Comparison of ENCODE assay signal across 8 mouse cellular contexts in genomic region chr11:69322693-69323471, GRCm38 (mm10). TPM values are rescaled to one million over a fixed set of nuclear protein-coding genes. Genes with fewer than 3 reads are reported as not detected.
DNase-seq lines count a peak whose midpoint lies in the region; ATAC-seq and TF ChIP-seq lines count a peak whose summit lies in the region.

No protein-coding gene starts in this region.

- TF ChIP-seq CTCF in cortical plate, adult 2 months (IDR thresholded peaks at IDR 0.05; ENCODE audit: extremely low read depth, insufficient read depth, low read length): no peak

- no peaks in the 10 kb centered on the region for H3K9me3 ChIP-seq in lung, embryonic 15.5 days
- no peaks in the 10 kb centered on the region for H3K9me3 ChIP-seq in hindbrain, embryonic 12.5 days (replicated peaks)
- H3K9me3 ChIP-seq in midbrain, embryonic 15.5 days: no peaks in the 10 kb centered on the region

- H3K4me1 ChIP-seq in lung, embryonic 15.5 days: peaks cover 43% of the 10 kb centered on the region
- H3K4me1 ChIP-seq in cortical plate, adult 2 months (ENCODE audit: control insufficient read depth, insufficient read depth, low read length): peaks cover 4% of the 10 kb centered on the region; the same call in 1 of the 2 replicates
- peaks cover 43% of the 10 kb centered on the region for H3K4me1 ChIP-seq in hindbrain, embryonic 12.5 days
- peaks cover 54% of the 10 kb centered on the region for H3K4me1 ChIP-seq in midbrain, embryonic 15.5 days

- peaks cover 15% of the 10 kb centered on the region for H3K27me3 ChIP-seq in lung, embryonic 15.5 days
- H3K27me3 ChIP-seq in hindbrain, embryonic 12.5 days: peaks cover 15% of the 10 kb centered on the region
- no peaks in the 10 kb centered on the region for H3K27me3 ChIP-seq in midbrain, embryonic 15.5 days (replicated peaks)

- ATAC-seq in lung, embryonic 15.5 days (ENCODE audit: borderline replicate concordance, extremely low read depth, low FRiP score, low TSS enrichment): no peak
- ATAC-seq in hindbrain, embryonic 12.5 days (ENCODE audit: low FRiP score): no peak
- ATAC-seq in midbrain, embryonic 15.5 days (replicated peaks): no peak

- TF ChIP-seq POLR2A in cortical plate, adult 2 months (IDR thresholded peaks at IDR 0.05; ENCODE audit: extremely low read depth, insufficient read depth, low read length): no peak

- H3K9ac ChIP-seq in lung, embryonic 15.5 days: peak overlapping the region; percentile 86
- H3K9ac ChIP-seq in hindbrain, embryonic 12.5 days: peak overlapping the region; percentile 85
- H3K9ac ChIP-seq in midbrain, embryonic 15.5 days: peak overlapping the region; percentile 56

- WGBS in lung, embryonic 15.5 days: 10% methylated on average over 18 of the region's 18 CpGs
- WGBS in hindbrain, embryonic 12.5 days: 20% methylated on average over 18 of the region's 18 CpGs
- 18% methylated on average over 18 of the region's 18 CpGs for whole genome bisulfite sequencing in midbrain, embryonic 15.5 days

- H3K4me3 ChIP-seq in lung, embryonic 15.5 days: peak overlapping the region; percentile 62
- peak overlapping the region; percentile 73 for H3K4me3 ChIP-seq in cortical plate, adult 2 months (ENCODE audit: insufficient read depth, low read length)
- peak overlapping the region; percentile 66 for H3K4me3 ChIP-seq in hindbrain, embryonic 12.5 days
- H3K4me3 ChIP-seq in midbrain, embryonic 15.5 days: peak overlapping the region; percentile 54

- intact Hi-C loops in gastrocnemius, postnatal 36 days (cut with DNase I): loop anchor here (5.0 kb wide), 1 partner anchor 44 kb away; the partner anchor contains the start of gene Chd3

- peaks cover 20% of the 10 kb centered on the region for H3K36me3 ChIP-seq in lung, embryonic 15.5 days
- H3K36me3 ChIP-seq in hindbrain, embryonic 12.5 days: peaks cover 24% of the 10 kb centered on the region
- H3K36me3 ChIP-seq in midbrain, embryonic 15.5 days (replicated peaks): peaks cover 13% of the 10 kb centered on the region; the same call in 1 of the 2 replicates

- H3K27ac ChIP-seq in lung, embryonic 15.5 days: peak overlapping the region; percentile 83
- peak overlapping the region; percentile 41; the same call in 1 of the 2 replicates for H3K27ac ChIP-seq in cortical plate, adult 2 months (ENCODE audit: insufficient read depth, low read length)
- H3K27ac ChIP-seq in hindbrain, embryonic 12.5 days: peak overlapping the region; percentile 91
- peak overlapping the region; percentile 85 for H3K27ac ChIP-seq in midbrain, embryonic 15.5 days

- no peak for DNase-seq in lung, postnatal 14 days
- no peak for DNase-seq in layer of hippocampus, postnatal 10 days (ENCODE audit: low spot score in 2 of 2)
- no peak for DNase-seq in gastrocnemius, postnatal 4 days (ENCODE audit: low spot score in 2 of 2)
- no peak for DNase-seq in gastrocnemius, postnatal 36 days

- H3K4me2 ChIP-seq in lung, embryonic 15.5 days: peak overlapping the region; percentile 87
- H3K4me2 ChIP-seq in hindbrain, embryonic 12.5 days (replicated peaks): peak overlapping the region; percentile 94
- peak overlapping the region; percentile 57 for H3K4me2 ChIP-seq in midbrain, embryonic 15.5 days

RNA-seq across cellular contexts. Expression of gene Cntrob, which starts 0.7 kb away (rescaled TPM):
- polyA plus RNA-seq in lung, embryonic 15.5 days (2015; fragmentation: Nextera tagmentation; extraction: Ambion mirVana): 24.3 and 24.6 TPM in 2 replicates
- 25.4 and 32.3 TPM in 2 replicates for polyA plus RNA-seq in cortical plate, adult 2 months (2012; rRNA removed)
- polyA plus RNA-seq in hindbrain, embryonic 12.5 days (2016; fragmentation: Nextera tagmentation; extraction: Ambion mirVana): 30.2 and 37.0 TPM in 2 replicates
- 22.1 and 22.2 TPM in 2 replicates for polyA plus RNA-seq in midbrain, embryonic 15.5 days (2015; fragmentation: Nextera tagmentation; extraction: Ambion mirVana)
- 10 to 100 TPM; 16.6 to 18.2 TPM for total RNA-seq in layer of hippocampus, postnatal 10 days (2021)
- 10 to 100 TPM; 12.0 to 12.9 TPM for total RNA-seq in gastrocnemius, postnatal 4 days (2021)
- total RNA-seq in gastrocnemius, postnatal 36 days (2021): 1 to 10 TPM; 1.4 TPM

RNA-seq across cellular contexts. Expression of gene Trappc1, which starts 0.9 kb away (rescaled TPM):
- 150 and 157 TPM in 2 replicates for polyA plus RNA-seq in lung, embryonic 15.5 days (2015; fragmentation: Nextera tagmentation; extraction: Ambion mirVana)
- polyA plus RNA-seq in cortical plate, adult 2 months (2012; rRNA removed): 73.9 and 77.0 TPM in 2 replicates
- polyA plus RNA-seq in hindbrain, embryonic 12.5 days (2016; fragmentation: Nextera tagmentation; extraction: Ambion mirVana): 165 and 191 TPM in 2 replicates
- polyA plus RNA-seq in midbrain, embryonic 15.5 days (2015; fragmentation: Nextera tagmentation; extraction: Ambion mirVana): 182 and 184 TPM in 2 replicates
- 10 to 100 TPM; 74.5 to 83.6 TPM for total RNA-seq in layer of hippocampus, postnatal 10 days (2021)
- total RNA-seq in gastrocnemius, postnatal 4 days (2021): 10 to 100 TPM; 62.2 to 63.1 TPM
- total RNA-seq in gastrocnemius, postnatal 36 days (2021): 10 to 100 TPM; 40.1 to 41.8 TPM

RNA-seq across cellular contexts. Expression of gene Kcnab3, which starts 3.2 kb away (rescaled TPM):
- 0.74 and 1.1 TPM in 2 replicates for polyA plus RNA-seq in lung, embryonic 15.5 days (2015; fragmentation: Nextera tagmentation; extraction: Ambion mirVana)
- polyA plus RNA-seq in cortical plate, adult 2 months (2012; rRNA removed): 96.5 and 106 TPM in 2 replicates
- polyA plus RNA-seq in hindbrain, embryonic 12.5 days (2016; fragmentation: Nextera tagmentation; extraction: Ambion mirVana): 5.0 and 5.4 TPM in 2 replicates
- polyA plus RNA-seq in midbrain, embryonic 15.5 days (2015; fragmentation: Nextera tagmentation; extraction: Ambion mirVana): 4.1 and 4.9 TPM in 2 replicates
- 10 to 100 TPM; 12.3 to 14.7 TPM for total RNA-seq in layer of hippocampus, postnatal 10 days (2021)
- total RNA-seq in gastrocnemius, postnatal 4 days (2021): under 1 TPM; 0.49 to 0.56 TPM
- total RNA-seq in gastrocnemius, postnatal 36 days (2021): under 1 TPM in 1 of 2 experiments, not detected in 1; 0.10 TPM

RNA-seq across cellular contexts. Expression of gene Rnf227, which starts 17.4 kb away (rescaled TPM):
- 12.0 and 14.8 TPM in 2 replicates for polyA plus RNA-seq in lung, embryonic 15.5 days (2015; fragmentation: Nextera tagmentation; extraction: Ambion mirVana)
- 142 and 144 TPM in 2 replicates for polyA plus RNA-seq in cortical plate, adult 2 months (2012; rRNA removed)
- 49.0 and 54.6 TPM in 2 replicates for polyA plus RNA-seq in hindbrain, embryonic 12.5 days (2016; fragmentation: Nextera tagmentation; extraction: Ambion mirVana)
- polyA plus RNA-seq in midbrain, embryonic 15.5 days (2015; fragmentation: Nextera tagmentation; extraction: Ambion mirVana): 278 and 308 TPM in 2 replicates
- 10 to 100 TPM; 72.6 to 76.6 TPM for total RNA-seq in layer of hippocampus, postnatal 10 days (2021)
- total RNA-seq in gastrocnemius, postnatal 4 days (2021): 1 to 10 TPM; 2.8 to 3.1 TPM
- under 1 TPM; 0.12 to 0.26 TPM for total RNA-seq in gastrocnemius, postnatal 36 days (2021)

RNA-seq across cellular contexts. Expression of gene Chd3, which starts 46.3 kb away (rescaled TPM):
- 56.7 and 59.4 TPM in 2 replicates for polyA plus RNA-seq in lung, embryonic 15.5 days (2015; fragmentation: Nextera tagmentation; extraction: Ambion mirVana)
- polyA plus RNA-seq in cortical plate, adult 2 months (2012; rRNA removed): 242 and 274 TPM in 2 replicates
- polyA plus RNA-seq in hindbrain, embryonic 12.5 days (2016; fragmentation: Nextera tagmentation; extraction: Ambion mirVana): 93.4 and 97.6 TPM in 2 replicates
- polyA plus RNA-seq in midbrain, embryonic 15.5 days (2015; fragmentation: Nextera tagmentation; extraction: Ambion mirVana): 98.2 and 102 TPM in 2 replicates
- 100 to 1,000 TPM; 540 to 617 TPM for total RNA-seq in layer of hippocampus, postnatal 10 days (2021)
- total RNA-seq in gastrocnemius, postnatal 4 days (2021): 10 to 100 TPM; 73.0 to 80.8 TPM
- total RNA-seq in gastrocnemius, postnatal 36 days (2021): 10 to 100 TPM in 1 of 2 experiments, 1 to 10 TPM in 1; 7.6 to 11.2 TPM

Comparison
In these comparisons a context has a peak if more than half of its experiments do, and no peak if none do; other contexts are left out.
1. H3K27ac ChIP-seq: peak in every context shown above with its lines; median percentile 91 in hindbrain, embryonic 12.5 days; 85 in midbrain, embryonic 15.5 days; 83 in lung, embryonic 15.5 days; 41 in cortical plate, adult 2 months.
2. RNA of gene Kcnab3, which starts 3.2 kb away (polyA plus RNA-seq): 96.5 to 106 TPM in cortical plate, adult 2 months; 5.0 to 5.4 TPM in hindbrain, embryonic 12.5 days, 4.1 to 4.9 TPM in midbrain, embryonic 15.5 days and 0.74 to 1.1 TPM in lung, embryonic 15.5 days; every median in the first group is over 10 times any median in the second.
3. Peak in every context shown above with its lines, with median percentiles within 50 percentile points of each other: H3K4me2 ChIP-seq, H3K4me3 ChIP-seq and H3K9ac ChIP-seq.